In the genomic region with DNA sequence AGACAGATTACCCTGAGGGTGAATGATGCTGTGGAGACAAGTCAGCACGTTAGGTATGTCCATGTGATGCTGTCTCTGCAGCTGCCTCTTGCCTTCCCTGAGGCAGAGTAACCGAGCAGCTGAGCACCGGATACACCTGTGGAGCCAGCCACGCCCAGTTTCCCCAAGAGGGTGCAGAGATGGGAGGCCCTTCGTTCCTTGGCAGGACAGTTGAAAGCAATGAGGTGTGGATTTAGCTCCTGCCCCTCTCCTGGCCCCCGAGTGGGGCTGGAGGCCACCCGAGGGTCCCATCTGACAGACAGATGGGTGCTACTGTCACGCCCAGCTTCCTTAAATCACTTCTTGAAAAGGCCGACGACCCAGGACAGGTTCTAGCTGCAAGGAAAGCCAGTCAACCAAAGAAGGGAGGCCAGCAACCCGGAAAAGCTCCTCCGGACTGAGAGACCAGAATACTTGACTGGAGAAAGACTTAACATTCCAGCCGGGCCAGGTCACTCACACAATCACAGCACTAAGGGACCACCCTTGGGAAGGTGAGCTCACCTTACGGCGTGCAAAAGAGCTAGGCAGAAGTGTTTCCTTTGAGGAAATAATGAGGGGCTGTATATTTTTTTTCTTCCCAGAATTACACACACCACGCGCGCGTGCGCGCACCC, we compare ENCODE assay signal across 8 mouse cellular contexts. TPM values are rescaled to one million over a fixed set of nuclear protein-coding genes. Genes with fewer than 3 reads are reported as not detected.
DNase-seq lines count a peak whose midpoint lies in the region; ATAC-seq and TF ChIP-seq lines count a peak whose summit lies in the region.

No protein-coding gene starts in this region.

- peaks cover 11% of the 10 kb centered on the region for H3K4me1 ChIP-seq in midbrain, embryonic 10.5 days
- H3K4me1 ChIP-seq in midbrain, embryonic 11.5 days (ENCODE audit: control insufficient read depth, insufficient read depth, low read length), result peaks cover 3% of the 10 kb centered on the region; the same call in 1 of the 2 replicates
- H3K4me1 ChIP-seq in heart, embryonic 11.5 days (ENCODE audit: control insufficient read depth, insufficient read depth, low read length), result peaks cover 7% of the 10 kb centered on the region; the same call in 1 of the 2 replicates
- H3K4me1 ChIP-seq in spleen, adult 2 months (ENCODE audit: control insufficient read depth, insufficient read depth, insufficient read length), result peaks cover 5% of the 10 kb centered on the region; the same call in 1 of the 2 replicates

- no peaks in the 10 kb centered on the region; the same call in 1 of the 2 replicates for H3K9me3 ChIP-seq in midbrain, embryonic 10.5 days (replicated peaks)
- no peaks in the 10 kb centered on the region for H3K9me3 ChIP-seq in midbrain, embryonic 11.5 days (ENCODE audit: control insufficient read depth, low read length)
- no peaks in the 10 kb centered on the region for H3K9me3 ChIP-seq in heart, embryonic 11.5 days (replicated peaks; ENCODE audit: control insufficient read depth, low read length)

- H3K4me3 ChIP-seq in midbrain, embryonic 10.5 days, result peak overlapping the region; percentile 29
- no peak overlapping the region for H3K4me3 ChIP-seq in midbrain, embryonic 11.5 days (ENCODE audit: low read depth, low read length)
- H3K4me3 ChIP-seq in heart, embryonic 11.5 days (ENCODE audit: low read depth, low read length), result peak overlapping the region; percentile 25
- H3K4me3 ChIP-seq in spleen, adult 2 months (ENCODE audit: extremely low read depth, insufficient read depth, insufficient read length), result peak overlapping the region; percentile 57
- no peak overlapping the region for H3K4me3 ChIP-seq in left cerebral cortex, adult 2 months

- intact Hi-C loops in left cerebral cortex, adult 2 months (cut with DNase I), result no loop called here

- no peaks in the 10 kb centered on the region for H3K36me3 ChIP-seq in midbrain, embryonic 10.5 days
- H3K36me3 ChIP-seq in midbrain, embryonic 11.5 days (ENCODE audit: control insufficient read depth, insufficient read depth, low read length), result no peaks in the 10 kb centered on the region
- H3K36me3 ChIP-seq in heart, embryonic 11.5 days (ENCODE audit: control insufficient read depth, insufficient read depth, low read length), result no peaks in the 10 kb centered on the region
- H3K36me3 ChIP-seq in spleen, adult 2 months (ENCODE audit: control insufficient read depth, insufficient read depth, low read length), result no peaks in the 10 kb centered on the region

- no peak overlapping the region for H3K4me2 ChIP-seq in midbrain, embryonic 11.5 days
- H3K4me2 ChIP-seq in heart, embryonic 11.5 days, result peak overlapping the region; percentile 64

- peak; percentile 59 for TF ChIP-seq POLR2A in spleen, adult 2 months (IDR thresholded peaks at IDR 0.05; ENCODE audit: low read depth, low read length)

- TF ChIP-seq CTCF in spleen, adult 2 months (IDR thresholded peaks at IDR 0.05; ENCODE audit: extremely low read depth, insufficient read depth, insufficient read length, insufficient replicate concordance), result no peak
- TF ChIP-seq CTCF in left cerebral cortex, adult 2 months (IDR thresholded peaks at IDR 0.05), result no peak

- 14% methylated on average over 21 of the region's 21 CpGs for WGBS in midbrain, embryonic 10.5 days
- WGBS in midbrain, embryonic 11.5 days, result 14% methylated on average over 21 of the region's 21 CpGs
- 11% methylated on average over 16 of the region's 21 CpGs for WGBS in heart, embryonic 11.5 days (ENCODE audit: insufficient replicate concordance)
- WGBS in spleen, adult 2 months, result 3% methylated on average over 21 of the region's 21 CpGs

- ATAC-seq in midbrain, embryonic 11.5 days (ENCODE audit: low FRiP score), result no peak
- ATAC-seq in heart, embryonic 11.5 days (replicated peaks; ENCODE audit: insufficient number of reproducible peaks, low FRiP score, low TSS enrichment), result peak; percentile 39; the same call in 1 of the 2 replicates

- no peak for DNase-seq in midbrain, embryonic 10.5 days (ENCODE audit: low spot score)
- no peak for DNase-seq in midbrain, embryonic 11.5 days (ENCODE audit: low spot score, missing footprints)
- peak; percentile 43 for DNase-seq in kidney, adult 9 months
- peak; percentile 75 for DNase-seq in lung, postnatal 10 days
- peak; percentile 81 to 88 for DNase-seq in spleen, adult 2 months (ENCODE audit: low read depth in 1 of 2, low spot score in 2 of 2)
- DNase-seq in left cerebral cortex, adult 2 months (ENCODE audit: extremely low spot score in 1 of 2, low spot score in 2 of 2), result no peak
- no peak for DNase-seq in layer of hippocampus, postnatal 36 days

- H3K27me3 ChIP-seq in midbrain, embryonic 10.5 days (ENCODE audit: low read depth, poor library complexity, severe bottlenecking), result peaks cover 18% of the 10 kb centered on the region
- no peaks in the 10 kb centered on the region for H3K27me3 ChIP-seq in midbrain, embryonic 11.5 days (ENCODE audit: control insufficient read depth, insufficient read depth, low read length)
- H3K27me3 ChIP-seq in heart, embryonic 11.5 days (ENCODE audit: control insufficient read depth, insufficient read depth, low read length), result no peaks in the 10 kb centered on the region
- H3K27me3 ChIP-seq in spleen, adult 2 months (ENCODE audit: control insufficient read depth, insufficient read depth, low read length), result no peaks in the 10 kb centered on the region

- no peak overlapping the region for H3K9ac ChIP-seq in midbrain, embryonic 11.5 days (ENCODE audit: low read length)
- H3K9ac ChIP-seq in heart, embryonic 11.5 days (ENCODE audit: low read depth, low read length), result peak overlapping the region; percentile 60

- H3K27ac ChIP-seq in midbrain, embryonic 10.5 days (replicated peaks), result no peak overlapping the region
- no peak overlapping the region for H3K27ac ChIP-seq in midbrain, embryonic 11.5 days (ENCODE audit: low read depth, low read length)
- no peak overlapping the region for H3K27ac ChIP-seq in heart, embryonic 11.5 days (ENCODE audit: low read depth, low read length)
- H3K27ac ChIP-seq in spleen, adult 2 months (ENCODE audit: insufficient read depth, low read length), result peak overlapping the region; percentile 94
- H3K27ac ChIP-seq in left cerebral cortex, adult 2 months, result no peak overlapping the region

RNA-seq across cellular contexts. Expression of gene Lbr, which starts 10.4 kb away (rescaled TPM):
- polyA plus RNA-seq in midbrain, embryonic 10.5 days (2016; fragmentation: Nextera tagmentation; extraction: Ambion mirVana), result 216 and 218 TPM in 2 replicates
- 208 and 230 TPM in 2 replicates for polyA plus RNA-seq in midbrain, embryonic 11.5 days (2014; fragmentation: Nextera tagmentation; extraction: Ambion mirVana)
- polyA plus RNA-seq in heart, embryonic 11.5 days (2014; fragmentation: Nextera tagmentation; extraction: Ambion mirVana), result 105 and 112 TPM in 2 replicates
- polyA plus RNA-seq in spleen, adult 2 months (2012; rRNA removed), result 48.8 and 50.5 TPM in 2 replicates
- total RNA-seq in left cerebral cortex, adult 2 months (2021), result 10 to 100 TPM; 12.6 to 15.9 TPM
- 10 to 100 TPM; 10.3 to 18.0 TPM for total RNA-seq in layer of hippocampus, postnatal 36 days (2021)

Comparison
In these comparisons a context has a peak if more than half of its experiments do, and no peak if none do; other contexts are left out.
1. H3K4me3 ChIP-seq: peak in midbrain, embryonic 10.5 days (single experiment), heart, embryonic 11.5 days (single experiment) and spleen, adult 2 months (single experiment); none in midbrain, embryonic 11.5 days (single experiment) and left cerebral cortex, adult 2 months (single experiment).
2. DNase-seq: peak in kidney, adult 9 months (single experiment), lung, postnatal 10 days (single experiment) and spleen, adult 2 months (2 of 2); none in midbrain, embryonic 10.5 days (single experiment), midbrain, embryonic 11.5 days (single experiment), left cerebral cortex, adult 2 months (0 of 2) and layer of hippocampus, postnatal 36 days (0 of 2).